Mouse (Mus musculus): ENCODE measurements at regions not wholly inside any gene's neighbourhood (a gene's known extent, or its start where the extent isn't known, plus 50 kb on each side); places are given as distances from the start of the nearest gene placed in this dataset.

GRCm38 (mm10) chr3:48207950-48208349 is 1549.2 kb downstream of the Pcdh18 start:
- Histone ChIP-seq H3K36me3 (ENCODE audit: insufficient read depth) (no peaks in the 10 kb centered on the region), H3K4me2 (no peak overlapping the region), H3K27me3 (ENCODE audit: insufficient read depth, low read length) (no peaks in the 10 kb centered on the region), H3K27ac (ENCODE audit: low read depth) (no peak overlapping the region), H3K4me1 (ENCODE audit: insufficient read depth) (no peaks in the 10 kb centered on the region), H3K4me3 (ENCODE audit: low read depth, low read length) (no peak overlapping the region), H3K9me3 (ENCODE audit: low read depth, low read length) (no peaks in the 10 kb centered on the region), H3K9ac (no peak overlapping the region)
- ATAC-seq (ENCODE audit: insufficient read depth) (no peak), DNase-seq (peak; percentile 3)
- WGBS: 60% methylated on average over 2 of the region's 2 CpGs
- TF ChIP-seq CTCF (IDR thresholded peaks at IDR 0.05; ENCODE audit: low read depth): no peak

GRCm38 (mm10) chr3:48194300-48194699 is 1562.8 kb downstream of the Pcdh18 start:
- Histone ChIP-seq H3K9ac (no peak overlapping the region), H3K36me3 (ENCODE audit: insufficient read depth) (no peaks in the 10 kb centered on the region), H3K4me2 (no peak overlapping the region), H3K4me3 (ENCODE audit: low read depth, low read length) (no peak overlapping the region), H3K27me3 (ENCODE audit: insufficient read depth, low read length) (no peaks in the 10 kb centered on the region), H3K9me3 (ENCODE audit: low read depth, low read length) (no peaks in the 10 kb centered on the region), H3K4me1 (ENCODE audit: insufficient read depth) (no peaks in the 10 kb centered on the region), H3K27ac (ENCODE audit: low read depth) (no peak overlapping the region)
- ATAC-seq (ENCODE audit: insufficient read depth) (no peak), DNase-seq (no peak)
- 71% methylated on average over 3 of the region's 3 CpGs for WGBS
- TF ChIP-seq CTCF (IDR thresholded peaks at IDR 0.05; ENCODE audit: low read depth): no peak

GRCm38 (mm10) chr3:48144885-48145284 is 1612.2 kb downstream of the Pcdh18 start:
- no peak overlapping the region for H3K27ac ChIP-seq (ENCODE audit: low read depth)
- no peaks in the 10 kb centered on the region for H3K36me3 ChIP-seq (ENCODE audit: insufficient read depth)
- no peaks in the 10 kb centered on the region for H3K4me1 ChIP-seq (ENCODE audit: insufficient read depth)
- WGBS: 94% methylated on average over 3 of the region's 3 CpGs
- DNase-seq: no peak
- ATAC-seq (ENCODE audit: insufficient read depth): no peak
- H3K4me3 ChIP-seq (ENCODE audit: low read depth, low read length): no peak overlapping the region
- no peaks in the 10 kb centered on the region for H3K9me3 ChIP-seq (ENCODE audit: low read depth, low read length)
- H3K9ac ChIP-seq: no peak overlapping the region
- TF ChIP-seq CTCF (IDR thresholded peaks at IDR 0.05; ENCODE audit: low read depth): no peak
- no peaks in the 10 kb centered on the region for H3K27me3 ChIP-seq (ENCODE audit: insufficient read depth, low read length)
- H3K4me2 ChIP-seq: no peak overlapping the region

GRCm38 (mm10) chr3:48134938-48135337 is 1622.2 kb downstream of the Pcdh18 start:
- H3K9ac ChIP-seq: no peak overlapping the region
- H3K4me2 ChIP-seq: no peak overlapping the region
- H3K4me3 ChIP-seq (ENCODE audit: low read depth, low read length): no peak overlapping the region
- WGBS: 63% methylated on average over 4 of the region's 4 CpGs
- no peaks in the 10 kb centered on the region for H3K27me3 ChIP-seq (ENCODE audit: insufficient read depth, low read length)
- no peak overlapping the region for H3K27ac ChIP-seq (ENCODE audit: low read depth)
- ATAC-seq (ENCODE audit: insufficient read depth) (no peak), DNase-seq (peak; percentile 47)
- no peaks in the 10 kb centered on the region for H3K9me3 ChIP-seq (ENCODE audit: low read depth, low read length)
- TF ChIP-seq CTCF (IDR thresholded peaks at IDR 0.05; ENCODE audit: low read depth): no peak
- H3K4me1 ChIP-seq (ENCODE audit: insufficient read depth): no peaks in the 10 kb centered on the region
- H3K36me3 ChIP-seq (ENCODE audit: insufficient read depth): no peaks in the 10 kb centered on the region

- no peak overlapping the region for H3K9ac ChIP-seq
- no peak for DNase-seq
- WGBS: 63% methylated on average over 1 of the region's 1 CpGs
- no peak for TF ChIP-seq CTCF (IDR thresholded peaks at IDR 0.05; ENCODE audit: low read depth)
- no peaks in the 10 kb centered on the region for H3K36me3 ChIP-seq (ENCODE audit: insufficient read depth)
- no peaks in the 10 kb centered on the region for H3K27me3 ChIP-seq (ENCODE audit: insufficient read depth, low read length)
- no peak overlapping the region for H3K4me2 ChIP-seq
- ATAC-seq (ENCODE audit: insufficient read depth): no peak
- no peaks in the 10 kb centered on the region for H3K9me3 ChIP-seq (ENCODE audit: low read depth, low read length)
- no peak overlapping the region for H3K4me3 ChIP-seq (ENCODE audit: low read depth, low read length)
- H3K4me1 ChIP-seq (ENCODE audit: insufficient read depth): no peaks in the 10 kb centered on the region
- no peak overlapping the region for H3K27ac ChIP-seq (ENCODE audit: low read depth)
Observed at GRCm38 (mm10) chr3:48124263-48124662, 1632.9 kb downstream of the Pcdh18 start.

GRCm38 (mm10) chr3:48100847-48101246 is 1652.8 kb upstream of the Pabpc4l start:
- TF ChIP-seq CTCF (IDR thresholded peaks at IDR 0.05; ENCODE audit: low read depth): no peak
- Histone ChIP-seq H3K27ac (ENCODE audit: low read depth) (no peak overlapping the region), H3K27me3 (ENCODE audit: insufficient read depth, low read length) (no peaks in the 10 kb centered on the region), H3K36me3 (ENCODE audit: insufficient read depth) (no peaks in the 10 kb centered on the region), H3K4me3 (ENCODE audit: low read depth, low read length) (no peak overlapping the region), H3K9ac (no peak overlapping the region), H3K9me3 (ENCODE audit: low read depth, low read length) (no peaks in the 10 kb centered on the region), H3K4me1 (ENCODE audit: insufficient read depth) (no peaks in the 10 kb centered on the region), H3K4me2 (no peak overlapping the region)
- no peak for ATAC-seq (ENCODE audit: insufficient read depth)
- whole genome bisulfite sequencing: 81% methylated on average over 1 of the region's 1 CpGs
- DNase-seq: no peak

- no peak overlapping the region for H3K4me2 ChIP-seq
- H3K9me3 ChIP-seq (ENCODE audit: low read depth, low read length): no peaks in the 10 kb centered on the region
- ATAC-seq (ENCODE audit: insufficient read depth) (no peak), DNase-seq (no peak)
- TF ChIP-seq CTCF (IDR thresholded peaks at IDR 0.05; ENCODE audit: low read depth): no peak
- no peaks in the 10 kb centered on the region for H3K27me3 ChIP-seq (ENCODE audit: insufficient read depth, low read length)
- no peak overlapping the region for H3K27ac ChIP-seq (ENCODE audit: low read depth)
- no peak overlapping the region for H3K4me3 ChIP-seq (ENCODE audit: low read depth, low read length)
- no peak overlapping the region for H3K9ac ChIP-seq
- no peaks in the 10 kb centered on the region for H3K4me1 ChIP-seq (ENCODE audit: insufficient read depth)
- no peaks in the 10 kb centered on the region for H3K36me3 ChIP-seq (ENCODE audit: insufficient read depth)
- 74% methylated on average over 2 of the region's 2 CpGs for WGBS
Observed at GRCm38 (mm10) chr3:48080616-48081015, 1632.6 kb upstream of the Pabpc4l start.

GRCm38 (mm10) chr3:48075306-48075705 is 1627.3 kb upstream of the Pabpc4l start:
- 53% methylated on average over 2 of the region's 2 CpGs for WGBS
- H3K4me3 ChIP-seq (ENCODE audit: low read depth, low read length): no peak overlapping the region
- no peaks in the 10 kb centered on the region for H3K36me3 ChIP-seq (ENCODE audit: insufficient read depth)
- no peaks in the 10 kb centered on the region for H3K4me1 ChIP-seq (ENCODE audit: insufficient read depth)
- DNase-seq: no peak
- H3K27me3 ChIP-seq (ENCODE audit: insufficient read depth, low read length): no peaks in the 10 kb centered on the region
- no peak for TF ChIP-seq CTCF (IDR thresholded peaks at IDR 0.05; ENCODE audit: low read depth)
- H3K9ac ChIP-seq: no peak overlapping the region
- no peak for ATAC-seq (ENCODE audit: insufficient read depth)
- H3K27ac ChIP-seq (ENCODE audit: low read depth): no peak overlapping the region
- H3K4me2 ChIP-seq: no peak overlapping the region
- H3K9me3 ChIP-seq (ENCODE audit: low read depth, low read length): no peaks in the 10 kb centered on the region
